Mouse (Mus musculus): ENCODE measurements around the gene Chrm5.
"Not testable (repeated sequence)": the region's sequence is repeated elsewhere in the genome, so short reads cannot be mapped to it uniquely, and the experiment has no call there.

- not testable (repeated sequence) for TF ChIP-seq CTCF (IDR thresholded peaks at IDR 0.05; ENCODE audit: low read depth); EP300 (optimal IDR thresholded peaks at IDR 0.05)
Measured at GRCm38 (mm10) chr2:112452513-112452912, 28.1 kb downstream of the Chrm5 start.
